Comparison of ENCODE assay signal across 11 mouse cellular contexts in genomic region chr10:8765922-8766522, GRCm38 (mm10).
DNase-seq lines count a peak whose midpoint lies in the region; ATAC-seq and TF ChIP-seq lines count a peak whose summit lies in the region.
"Had no signal": no experiment of that assay in that cellular context is flagged by ENCODE, and none has a peak within 500 bp of the region (broad histone marks: within the 10 kb centered on the region; RNA-seq: fewer than 3 reads in every experiment).

No protein-coding gene starts in this region.

- peak; percentile 70 for TF ChIP-seq CTCF in midbrain, postnatal 0 days (IDR thresholded peaks at IDR 0.05)

- H3K36me3 ChIP-seq in hindbrain, embryonic 10.5 days, result peaks cover 16% of the 10 kb centered on the region
- H3K36me3 ChIP-seq in hindbrain, embryonic 12.5 days, result peaks cover 3% of the 10 kb centered on the region; the same call in 1 of the 2 replicates
- 0 out of 2 replicates have a peak, but pooled peaks cover 2% of the 10 kb centered on the region for H3K36me3 ChIP-seq in midbrain, postnatal 0 days (ENCODE audit: insufficient read depth, low read length)
- no peaks in the 10 kb centered on the region for H3K36me3 ChIP-seq in midbrain, embryonic 16.5 days (ENCODE audit: control insufficient read depth, insufficient read depth, low read length)
- no peaks in the 10 kb centered on the region for H3K36me3 ChIP-seq in forebrain, embryonic 15.5 days

- WGBS in hindbrain, embryonic 10.5 days, result 82% methylated on average over 10 of the region's 10 CpGs
- WGBS in hindbrain, embryonic 12.5 days, result 82% methylated on average over 10 of the region's 10 CpGs
- 86% methylated on average over 10 of the region's 10 CpGs for WGBS in midbrain, postnatal 0 days
- WGBS in midbrain, embryonic 16.5 days, result 84% methylated on average over 10 of the region's 10 CpGs
- 86% methylated on average over 10 of the region's 10 CpGs for WGBS in forebrain, embryonic 15.5 days

- peaks cover 33% of the 10 kb centered on the region for H3K4me1 ChIP-seq in hindbrain, embryonic 10.5 days (replicated peaks)
- peaks cover 25% of the 10 kb centered on the region for H3K4me1 ChIP-seq in hindbrain, embryonic 12.5 days
- H3K4me1 ChIP-seq in midbrain, postnatal 0 days (ENCODE audit: insufficient read depth, low read length), result no peaks in the 10 kb centered on the region; the same call in 1 of the 2 replicates
- H3K4me1 ChIP-seq in midbrain, embryonic 16.5 days (ENCODE audit: control insufficient read depth, insufficient read depth, low read length), result peaks cover 13% of the 10 kb centered on the region
- H3K4me1 ChIP-seq in forebrain, embryonic 15.5 days, result peaks cover 16% of the 10 kb centered on the region

- H3K9me3 ChIP-seq in hindbrain, embryonic 10.5 days, result no peaks in the 10 kb centered on the region
- H3K9me3 ChIP-seq in hindbrain, embryonic 12.5 days (replicated peaks), result 0 out of 2 replicates have a peak, but pooled peaks cover 4% of the 10 kb centered on the region
- no peaks in the 10 kb centered on the region for H3K9me3 ChIP-seq in midbrain, postnatal 0 days (ENCODE audit: low read length)
- H3K9me3 ChIP-seq in midbrain, embryonic 16.5 days (replicated peaks; ENCODE audit: control insufficient read depth, low read length, poor library complexity, severe bottlenecking), result no peaks in the 10 kb centered on the region
- no peaks in the 10 kb centered on the region for H3K9me3 ChIP-seq in forebrain, embryonic 15.5 days

- ATAC-seq in hindbrain, embryonic 12.5 days (ENCODE audit: low FRiP score), result no peak
- no peak for ATAC-seq in midbrain, postnatal 0 days (ENCODE audit: low FRiP score)
- no peak for ATAC-seq in midbrain, embryonic 16.5 days
- ATAC-seq in forebrain, embryonic 15.5 days (replicated peaks), result no peak

- H3K9ac ChIP-seq in hindbrain, embryonic 12.5 days, result no peak overlapping the region
- H3K9ac ChIP-seq in midbrain, postnatal 0 days (replicated peaks; ENCODE audit: low read length, poor library complexity, severe bottlenecking), result no peak overlapping the region
- H3K9ac ChIP-seq in midbrain, embryonic 16.5 days (ENCODE audit: low read depth, low read length), result no peak overlapping the region
- H3K9ac ChIP-seq in forebrain, embryonic 15.5 days (replicated peaks), result no peak overlapping the region
- H3K9ac ChIP-seq: limb, embryonic 13.5 days had no signal

- no peak for DNase-seq in hindbrain, embryonic 10.5 days (ENCODE audit: low spot score)
- DNase-seq in midbrain, postnatal 0 days (ENCODE audit: low spot score), result peak; percentile 49
- DNase-seq in c-Kit-positive CD71-negative TER-119-negative erythroid progenitor cells, embryonic 14.5 days (ENCODE audit: low read depth), result peak; percentile 36
- DNase-seq in retina, embryonic 14.5 days (ENCODE audit: low spot score), result peak; percentile 61
- DNase-seq in yolk sac, embryonic 10.5 days (ENCODE audit: low spot score), result no peak
- DNase-seq: cerebellum, adult 9-10 months; right cerebral cortex, postnatal 4 days had no signal

- no peak overlapping the region for H3K4me2 ChIP-seq in hindbrain, embryonic 12.5 days (replicated peaks)
- H3K4me2 ChIP-seq in midbrain, postnatal 0 days (ENCODE audit: low read depth, low read length, poor library complexity, severe bottlenecking), result no peak overlapping the region
- H3K4me2 ChIP-seq in midbrain, embryonic 16.5 days (ENCODE audit: low read length), result no peak overlapping the region
- H3K4me2 ChIP-seq in forebrain, embryonic 15.5 days (replicated peaks), result no peak overlapping the region
- H3K4me2 ChIP-seq: limb, embryonic 13.5 days had no signal

- no peaks in the 10 kb centered on the region for H3K27me3 ChIP-seq in hindbrain, embryonic 10.5 days (ENCODE audit: insufficient read depth, poor library complexity, severe bottlenecking)
- H3K27me3 ChIP-seq in hindbrain, embryonic 12.5 days, result no peaks in the 10 kb centered on the region
- H3K27me3 ChIP-seq in midbrain, postnatal 0 days (ENCODE audit: insufficient read depth, low read length), result no peaks in the 10 kb centered on the region
- H3K27me3 ChIP-seq in midbrain, embryonic 16.5 days (ENCODE audit: control insufficient read depth, insufficient read depth, low read depth, low read length), result no peaks in the 10 kb centered on the region
- H3K27me3 ChIP-seq in forebrain, embryonic 15.5 days, result no peaks in the 10 kb centered on the region
- H3K27me3 ChIP-seq: limb, embryonic 13.5 days had no signal

- no peak overlapping the region for H3K4me3 ChIP-seq in hindbrain, embryonic 10.5 days
- no peak overlapping the region for H3K4me3 ChIP-seq in hindbrain, embryonic 12.5 days
- no peak overlapping the region for H3K4me3 ChIP-seq in midbrain, postnatal 0 days (ENCODE audit: low read depth, low read length)
- no peak overlapping the region for H3K4me3 ChIP-seq in midbrain, embryonic 16.5 days (ENCODE audit: low read depth, low read length)
- no peak overlapping the region for H3K4me3 ChIP-seq in forebrain, embryonic 15.5 days
- H3K4me3 ChIP-seq: limb, embryonic 13.5 days had no signal

- 0 out of 2 replicates have a peak overlapping the region, but pooled peaks have one; percentile 8 for H3K27ac ChIP-seq in hindbrain, embryonic 10.5 days
- H3K27ac ChIP-seq in hindbrain, embryonic 12.5 days, result no peak overlapping the region
- H3K27ac ChIP-seq in midbrain, postnatal 0 days (ENCODE audit: low read depth, low read length), result no peak overlapping the region
- H3K27ac ChIP-seq in midbrain, embryonic 16.5 days (ENCODE audit: low read length), result no peak overlapping the region
- H3K27ac ChIP-seq in forebrain, embryonic 15.5 days (replicated peaks), result no peak overlapping the region

Comparison
In these comparisons a context has a peak if more than half of its experiments do, and no peak if none do; other contexts are left out.
1. DNase-seq: peak in midbrain, postnatal 0 days (single experiment), c-Kit-positive CD71-negative TER-119-negative erythroid progenitor cells, embryonic 14.5 days (single experiment) and retina, embryonic 14.5 days (single experiment); none in hindbrain, embryonic 10.5 days (single experiment) and yolk sac, embryonic 10.5 days (single experiment).